Mouse (Mus musculus) brain, embryonic 14.5 days (tissue): ENCODE results near the gene Zfc3h1.

Experiments used
- CTCF ChIP-seq: fragments of 200-500 bp; IDR thresholded peaks from 2 replicates; pipeline ENCODE4 v1.5.1; 2012; ENCODE audit warnings: inconsistent platforms, mild to moderate bottlenecking, moderate library complexity, borderline replicate concordance; ENCODE audit not compliant: insufficient read depth, insufficient read length; ENCODE audit errors: extremely low read depth
- POLR2A ChIP-seq: fragments of 200-500 bp; IDR thresholded peaks from 2 replicates; pipeline ENCODE4 v1.6.1; 2012; ENCODE audit warnings: mild to moderate bottlenecking, inconsistent platforms, borderline replicate concordance; ENCODE audit not compliant: poor library complexity, insufficient read depth, insufficient read length, severe bottlenecking; ENCODE audit errors: extremely low read depth

- TF ChIP-seq POLR2A (no peak), CTCF (no peak)
Observed at GRCm38 (mm10) chr10:115425351-115425750, 40.6 kb downstream of the Zfc3h1 start.
